Mouse (Mus musculus) left cerebral cortex, postnatal 36 days (tissue): Measurements from ENCODE around the gene Golt1b. TPM values are rescaled to one million over a fixed set of nuclear protein-coding genes. Genes with fewer than 3 reads are reported as not detected.

Source experiments
- DNase-seq, 2 experiments: peaks; one replicate each; pipeline ENCODE4 v3.0.0; 2021 to 2022; ENCODE audit warnings: low spot score in 2 of 2, mixed read lengths in 1 of 2
- intact Hi-C: fragments of 180-260 bp; cut with DNase I; formaldehyde crosslinking; loops from one replicate; pipeline ENCODE4 v1.15.1; 2025
- total RNA-seq, 2 experiments: library from RNA; stranded (reverse); gene quantifications; 2 replicates each; pipeline ENCODE4 v1.2.3; 2021

The Golt1b gene
- total RNA-seq, 2 experiments from 2014 or later: 33.1 to 34.1 TPM

DNA sequence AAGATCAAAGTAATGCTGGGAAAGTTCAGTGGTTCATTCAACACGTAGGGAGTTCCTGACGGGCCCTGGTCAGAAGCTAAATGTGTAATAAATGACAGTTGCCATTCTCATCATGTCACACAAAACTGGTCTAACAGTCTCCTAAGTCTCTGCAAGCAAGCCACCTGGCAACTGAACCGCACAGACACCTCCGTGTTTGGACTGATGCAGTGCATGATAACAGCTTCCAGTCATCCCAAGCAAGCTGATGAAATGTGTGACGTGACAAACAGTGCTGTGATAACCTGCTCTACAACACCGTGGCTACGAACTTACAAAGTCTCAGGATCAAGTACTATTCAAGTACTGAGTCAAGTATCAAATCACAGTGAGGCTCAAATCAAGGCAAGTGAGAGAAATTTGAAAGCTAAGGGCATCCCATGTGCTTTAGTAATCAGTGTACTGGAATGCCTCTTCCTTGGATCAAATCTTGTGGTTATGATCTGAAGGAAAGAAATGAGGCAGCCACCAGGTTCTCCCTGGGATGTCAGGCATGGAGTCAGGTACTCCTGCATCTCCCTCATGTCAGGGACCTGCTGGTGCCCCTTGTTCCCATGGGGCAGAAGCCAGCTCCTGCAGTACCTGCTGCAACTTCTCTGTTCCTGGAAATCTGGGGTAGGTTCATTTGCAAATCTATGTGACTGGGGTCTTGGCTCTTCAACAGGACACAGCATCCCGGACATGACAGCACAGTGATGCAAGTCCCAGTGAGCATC, 8.3 kb upstream of the Golt1b start:
- no peak for DNase-seq
- intact Hi-C loops: no loop called here

DNA sequence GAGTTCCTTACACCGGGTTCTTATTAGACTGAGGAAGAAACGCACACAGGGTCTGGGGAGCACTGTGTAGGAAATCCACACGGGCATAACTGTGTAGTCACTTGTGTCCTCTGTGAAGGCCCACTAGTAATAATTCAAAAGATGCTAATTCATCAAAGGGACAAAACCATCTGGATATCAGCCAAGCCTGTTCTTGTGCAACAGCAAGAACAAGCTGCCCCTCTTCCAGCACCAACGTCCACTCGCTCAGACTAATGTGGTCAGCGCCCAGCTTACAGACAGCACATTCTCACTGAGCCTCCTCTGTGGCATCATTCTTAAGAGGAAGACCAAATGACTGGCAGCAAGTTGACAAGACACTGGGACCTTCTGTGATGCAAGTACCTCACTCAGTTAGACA, 7.1 kb upstream of the Golt1b start:
- DNase-seq: no peak
- intact Hi-C loops: loop anchor here (10.0 kb wide), 1 partner anchor 365 kb away; no protein-coding TSS in a partner anchor

DNA sequence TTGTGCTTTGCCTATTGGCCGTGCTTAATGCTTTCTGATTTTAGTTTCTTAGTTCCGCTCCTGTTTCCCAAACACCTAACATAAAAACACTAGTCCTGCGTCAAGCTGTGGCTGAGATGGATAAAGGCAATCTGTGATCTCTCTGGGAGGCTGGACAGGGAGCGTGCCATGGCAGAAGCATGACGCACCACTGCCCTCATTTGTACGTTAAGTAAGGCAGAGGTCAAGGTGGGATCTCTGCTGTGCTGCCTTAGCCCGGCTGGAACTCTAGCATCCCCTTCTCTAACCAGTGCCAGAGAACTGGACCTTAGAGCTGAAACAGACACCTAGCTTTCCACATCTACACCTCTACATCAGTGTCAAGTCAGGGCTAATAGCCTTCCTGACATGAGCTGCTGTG, 5.4 kb upstream of the Golt1b start:
- intact Hi-C loops: loop anchor here (10.0 kb wide), 1 partner anchor 363 kb away; no protein-coding TSS in a partner anchor
- DNase-seq: no peak

DNA sequence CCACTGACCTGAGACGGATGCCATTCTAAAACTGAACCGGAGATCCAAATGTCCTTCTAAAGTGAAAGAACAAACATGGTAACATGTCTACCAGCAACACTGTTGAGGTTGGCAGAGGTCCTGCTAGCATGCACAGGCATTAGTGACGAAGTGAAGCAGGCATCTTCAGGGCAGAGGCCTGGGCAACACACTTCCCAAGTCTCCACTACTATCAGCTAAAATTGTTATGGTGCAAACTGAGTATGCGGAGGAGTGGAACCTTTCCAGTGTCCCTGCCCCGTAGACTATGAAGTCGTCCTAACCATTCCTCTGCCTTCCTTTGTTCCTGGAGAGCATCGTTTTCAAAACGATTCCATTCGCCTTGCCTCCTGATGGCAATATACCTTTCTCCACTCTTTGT, 2.5 kb upstream of the Golt1b start:
- no peak for DNase-seq
- intact Hi-C loops: loop anchor here (10.0 kb wide), 1 partner anchor 360 kb away; no protein-coding TSS in a partner anchor

DNA sequence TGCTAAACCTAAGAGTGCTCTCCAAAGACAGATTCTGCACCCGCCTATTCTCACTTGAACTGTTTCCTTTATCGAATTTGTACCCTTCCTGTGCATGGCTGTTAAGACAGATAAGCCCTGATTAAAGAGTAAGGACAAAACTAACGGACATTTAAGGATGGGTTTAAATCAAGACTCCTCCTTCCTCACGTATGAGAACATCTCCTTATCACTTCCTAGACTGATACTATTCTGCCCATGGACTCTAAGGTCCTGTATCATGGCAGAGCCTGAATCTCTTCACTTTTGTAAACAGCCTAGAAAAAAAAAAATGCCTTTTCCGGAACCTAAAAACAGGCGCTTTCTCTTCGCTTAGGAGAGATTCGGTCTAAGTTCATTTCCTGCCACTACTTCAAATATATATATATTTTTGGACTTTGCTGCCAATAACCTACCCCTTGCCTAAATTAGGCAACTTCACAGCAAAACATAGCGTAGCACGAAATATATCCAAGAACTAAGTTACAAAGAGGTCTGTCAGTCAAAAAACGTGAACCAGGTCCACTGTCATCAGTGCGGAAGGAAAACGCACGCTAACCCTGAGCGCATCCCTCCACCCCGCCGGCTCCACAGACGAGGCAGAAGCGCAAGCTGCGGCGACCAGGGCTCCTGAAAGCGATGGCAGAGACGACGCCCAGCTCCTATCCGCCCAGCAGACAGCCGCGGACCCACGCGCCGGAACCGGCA, 573 bp upstream of the Golt1b start:
- DNase-seq: no peak

DNA sequence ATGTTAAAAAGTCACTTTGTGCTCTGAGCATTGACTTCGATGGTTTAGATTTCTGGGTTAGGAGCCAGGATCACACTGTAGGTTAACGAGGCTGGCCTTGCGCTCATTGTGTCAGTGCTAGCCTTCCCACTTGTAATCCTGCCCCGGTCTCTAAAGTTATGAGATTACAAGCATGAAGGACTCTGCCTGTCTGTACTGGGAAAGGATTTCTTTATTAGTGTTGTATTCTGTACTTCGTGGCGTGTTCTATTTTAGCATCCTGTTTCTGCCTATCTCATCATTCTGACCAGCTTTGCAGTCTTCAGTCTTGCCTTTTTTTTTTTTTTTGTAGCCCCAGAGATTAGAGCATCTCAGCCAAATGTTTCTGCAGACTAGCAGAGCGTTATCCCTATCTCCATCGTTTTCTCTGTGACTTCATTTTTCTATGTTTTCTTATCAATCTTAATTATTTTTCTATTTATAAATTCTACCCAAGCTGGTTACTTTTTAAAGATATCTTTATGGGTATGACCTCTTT, 792 bp downstream of the Golt1b start:
- intact Hi-C loops: loop anchor here (2.0 to 10.0 kb wide), 3 partner anchors 41 to 357 kb away; partner anchors contain the start of genes Ldhb and Pyroxd1
- no peak for DNase-seq

More for the DNA sequence above, 573 bp upstream of the Golt1b start:
- intact Hi-C loops: loop anchor here (2.0 to 10.0 kb wide), 3 partner anchors 39 to 358 kb away; partner anchors contain the start of genes Ldhb and Pyroxd1

DNA sequence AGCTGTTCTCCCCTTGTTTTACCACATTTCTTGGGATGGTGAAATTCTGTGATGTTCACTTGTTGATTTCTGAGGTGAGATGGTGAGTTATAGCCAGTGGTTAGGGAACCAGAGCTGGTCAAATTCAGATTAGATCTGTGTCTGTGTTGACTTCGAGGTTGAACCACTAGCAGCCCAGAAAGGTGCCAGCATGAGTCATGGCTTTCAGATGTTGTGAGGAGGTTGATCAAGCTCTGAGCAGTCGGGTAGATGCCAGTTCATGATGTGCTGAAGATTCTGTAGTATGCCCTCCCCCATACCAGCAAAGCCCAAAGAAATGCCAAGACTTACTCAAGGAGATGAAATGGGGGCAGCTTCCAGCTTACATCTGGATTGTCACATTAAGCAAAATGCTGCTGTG, 2.1 kb downstream of the Golt1b start:
- intact Hi-C loops: loop anchor here (5.0 to 10.0 kb wide), 2 partner anchors 42 to 356 kb away; partner anchors contain the start of gene Pyroxd1
- no peak for DNase-seq

DNA sequence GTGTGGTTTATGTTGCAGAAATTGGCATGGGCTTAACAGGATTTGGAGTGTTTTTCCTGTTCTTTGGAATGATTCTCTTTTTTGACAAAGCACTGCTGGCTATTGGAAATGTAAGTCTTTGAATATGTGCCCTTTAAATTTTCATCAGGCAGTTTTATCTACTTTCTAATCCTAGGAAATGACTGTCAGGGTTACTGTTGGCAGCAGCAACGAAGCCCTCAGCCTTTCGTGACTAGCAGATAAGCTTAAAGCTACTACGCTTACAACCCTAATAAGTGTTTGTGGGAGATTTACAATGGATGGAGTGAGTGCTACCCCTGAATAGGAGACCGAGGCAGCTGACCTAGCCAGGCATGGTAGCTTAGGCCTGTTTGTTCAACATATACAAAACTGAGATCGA, 5.3 kb downstream of the Golt1b start:
- DNase-seq: no peak
- intact Hi-C loops: no loop called here

DNA sequence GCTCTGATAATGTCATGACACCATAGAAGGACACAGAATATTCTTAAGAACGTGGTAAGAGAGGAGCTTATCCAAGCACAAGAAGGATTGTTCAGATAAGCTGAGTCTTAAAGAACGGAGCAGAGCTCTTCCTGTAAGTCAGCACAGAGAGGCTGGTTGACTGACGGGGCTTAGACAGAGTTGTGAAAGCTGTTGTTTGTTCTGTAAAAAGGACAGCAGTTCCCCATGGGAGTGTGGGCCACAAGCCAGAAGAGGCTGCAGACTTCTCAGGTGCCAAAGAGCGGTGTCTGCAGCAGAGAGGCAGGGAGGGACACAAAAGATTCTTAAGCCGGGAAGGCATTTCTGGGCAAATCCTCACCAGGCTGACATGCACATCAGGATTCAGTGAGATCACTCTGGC, 7.6 kb downstream of the Golt1b start:
- peak in 1 of 2 experiments; percentile 11 for DNase-seq
- intact Hi-C loops: no loop called here

DNA sequence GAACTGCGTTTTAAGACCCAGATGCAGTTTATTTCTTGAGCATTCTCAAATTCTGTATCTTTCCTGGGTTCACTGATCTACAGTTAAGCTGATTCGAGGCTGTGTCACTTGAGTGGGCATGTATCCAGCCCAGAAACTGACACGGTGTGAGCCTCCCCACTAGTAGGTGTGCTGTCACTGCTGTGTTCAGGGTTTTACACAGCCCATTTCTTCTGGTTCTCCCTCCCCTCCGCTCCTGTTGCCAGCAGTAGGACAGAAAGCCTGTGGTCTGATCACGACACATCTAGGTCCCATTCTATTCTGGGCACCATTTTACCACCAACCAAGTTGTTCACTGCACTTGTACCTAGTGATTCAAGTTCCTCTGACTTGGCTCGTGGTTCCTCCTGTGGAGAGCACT, 8.7 kb downstream of the Golt1b start:
- DNase-seq: no peak

DNA sequence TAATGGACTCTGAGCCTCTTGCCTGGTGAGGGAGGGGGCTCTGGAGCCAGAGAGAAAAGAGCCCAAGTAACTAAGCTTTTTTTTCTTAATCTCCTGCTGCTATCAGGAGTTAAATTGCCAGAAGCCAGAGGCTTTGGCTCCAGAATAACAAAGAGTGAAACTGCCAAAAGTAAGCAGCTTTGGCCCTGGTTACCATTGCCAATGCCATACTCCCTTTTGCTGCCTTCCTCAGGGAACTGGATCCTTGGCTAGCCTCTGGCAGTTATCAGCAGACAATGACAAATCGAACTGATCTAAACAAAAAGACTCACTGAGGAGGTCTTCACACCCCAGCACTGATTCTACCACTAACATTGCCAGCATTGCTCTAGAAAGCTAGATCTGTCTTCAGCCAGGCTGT, 24.1 kb downstream of the Golt1b start:
- intact Hi-C loops: no loop called here
- DNase-seq: no peak

More for the DNA sequence above, 8.7 kb downstream of the Golt1b start:
- intact Hi-C loops: no loop called here

DNA sequence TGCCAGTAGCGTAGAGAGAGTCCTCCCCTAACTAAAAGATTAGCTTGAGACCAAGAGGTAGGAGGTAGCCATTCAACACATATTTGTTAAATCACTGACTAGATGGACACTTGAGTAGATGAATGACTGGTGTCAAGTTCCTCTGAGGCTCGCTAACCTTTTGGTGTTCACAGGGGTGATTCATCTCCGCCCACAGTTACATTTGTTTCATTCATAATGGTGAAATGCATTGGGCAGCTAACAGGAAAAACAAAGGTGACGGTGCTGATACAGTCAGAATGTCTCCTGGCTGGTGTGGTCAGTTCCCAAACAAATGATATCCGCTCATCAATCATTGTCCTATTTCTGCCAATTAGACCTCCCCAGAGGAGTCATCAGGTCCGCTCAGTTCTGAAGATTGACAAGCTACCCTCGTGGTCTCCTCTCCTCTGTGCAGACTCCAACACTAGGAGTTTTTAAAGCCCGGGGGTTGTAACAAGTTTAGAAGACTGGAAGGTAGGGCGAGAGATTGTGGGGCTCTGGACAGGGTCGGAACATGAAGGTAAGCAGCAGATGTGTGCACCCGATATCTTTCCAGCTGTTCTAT, 26.0 kb downstream of the Golt1b start, which contains the start of gene Spx:
Spx (plus strand) TSS at position 536 of the 586 bp plus-strand sequence.
- intact Hi-C loops: no loop called here
- no peak for DNase-seq

DNA sequence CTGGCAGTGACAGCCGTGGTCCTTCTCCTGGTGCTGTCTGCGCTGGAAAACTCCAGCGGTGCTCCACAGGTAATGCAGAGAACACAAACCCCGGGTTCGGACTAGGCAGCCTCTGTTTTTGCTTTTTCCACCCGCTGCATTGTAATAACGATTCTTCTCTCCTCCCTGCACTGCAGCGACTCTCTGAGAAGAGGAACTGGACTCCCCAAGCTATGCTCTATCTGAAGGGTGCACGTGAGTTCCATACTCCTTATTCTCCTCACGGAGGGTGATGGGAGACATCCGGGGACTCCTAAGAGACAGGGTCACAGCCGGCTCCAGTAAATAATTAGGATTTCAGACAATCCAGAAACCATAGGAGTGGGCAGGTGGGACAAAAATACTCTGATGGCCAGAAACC, 26.8 kb downstream of the Golt1b start:
- DNase-seq: no peak
- intact Hi-C loops: no loop called here

DNA sequence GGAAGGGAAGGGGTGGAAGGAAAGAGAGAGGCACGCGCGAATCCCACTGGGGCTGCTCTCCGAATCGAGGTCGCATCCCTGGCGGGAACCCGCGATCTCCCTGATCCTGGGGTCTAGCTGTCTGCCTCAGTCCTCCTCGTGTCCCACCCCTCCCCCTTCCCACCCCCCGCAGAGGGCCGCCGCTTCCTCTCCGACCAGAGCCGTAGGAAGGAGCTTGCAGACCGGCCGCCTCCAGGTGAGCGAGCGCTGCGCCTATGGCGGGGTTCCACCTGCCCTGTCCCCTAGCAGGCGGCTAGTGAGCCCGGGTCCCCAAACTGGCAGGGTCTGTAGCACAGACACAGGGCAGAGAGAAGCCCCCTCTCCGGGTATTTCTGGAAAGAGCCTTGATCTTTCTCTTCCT, 27.6 kb downstream of the Golt1b start:
- no peak for DNase-seq
- intact Hi-C loops: no loop called here

DNA sequence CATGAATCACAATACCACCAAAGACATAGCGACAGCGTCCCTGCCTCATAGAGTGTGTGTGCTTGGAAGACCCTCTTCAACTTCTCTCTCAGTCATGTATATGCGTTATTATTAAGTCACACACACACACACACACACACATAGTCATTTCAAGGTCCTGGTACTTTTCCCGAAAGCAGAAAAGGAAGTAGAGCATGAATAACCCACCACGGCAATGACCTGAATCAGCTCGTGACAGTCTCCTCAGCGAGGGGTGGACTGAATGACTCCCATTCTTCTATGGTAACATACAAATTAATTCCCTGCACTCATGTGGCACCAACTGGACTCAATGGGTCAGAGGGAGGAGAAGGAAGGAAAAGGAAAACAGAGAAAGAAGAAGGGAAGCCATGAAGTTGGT, 38.0 kb downstream of the Golt1b start:
- no peak for DNase-seq
- intact Hi-C loops: no loop called here

DNA sequence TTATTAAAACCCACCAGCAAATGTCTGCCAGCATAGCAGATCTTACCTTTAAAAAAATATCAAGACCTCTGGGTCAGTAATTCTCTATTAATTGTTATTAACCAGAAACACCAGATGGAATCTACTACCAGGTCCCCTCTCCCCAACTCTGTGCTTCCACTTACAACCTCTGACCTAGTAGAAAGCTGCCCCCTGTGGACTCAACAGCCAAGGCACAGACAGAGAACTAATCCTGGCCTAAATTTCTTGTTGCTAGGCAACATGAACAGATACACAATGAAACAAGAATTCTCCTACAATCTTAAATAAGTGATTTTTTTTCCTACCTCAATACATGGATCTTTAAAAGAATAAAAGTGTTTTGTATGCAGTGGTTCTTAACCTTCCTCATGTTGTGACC, 42.1 kb downstream of the Golt1b start:
- DNase-seq: no peak
- intact Hi-C loops: no loop called here

DNA sequence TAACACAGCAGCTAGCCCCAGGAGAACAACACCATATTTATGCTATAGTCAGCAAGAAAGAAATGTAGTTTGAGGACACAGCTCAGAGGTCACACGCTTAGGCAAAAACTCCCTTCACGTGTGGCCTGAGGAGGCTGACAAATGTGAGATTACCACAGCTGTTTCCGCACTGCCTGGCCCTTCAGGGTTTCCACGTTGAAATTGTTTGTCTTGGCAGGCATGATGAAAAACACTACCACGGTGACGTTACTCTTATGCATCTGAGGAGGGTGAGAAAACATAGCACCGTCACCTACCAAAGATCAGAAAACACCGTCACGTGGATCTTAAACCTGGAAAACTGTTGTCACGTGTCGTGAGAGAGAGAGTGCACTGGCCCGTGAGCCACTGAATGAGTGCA, 64.4 kb downstream of the Golt1b start:
- DNase-seq: no peak
- intact Hi-C loops: no loop called here

DNA sequence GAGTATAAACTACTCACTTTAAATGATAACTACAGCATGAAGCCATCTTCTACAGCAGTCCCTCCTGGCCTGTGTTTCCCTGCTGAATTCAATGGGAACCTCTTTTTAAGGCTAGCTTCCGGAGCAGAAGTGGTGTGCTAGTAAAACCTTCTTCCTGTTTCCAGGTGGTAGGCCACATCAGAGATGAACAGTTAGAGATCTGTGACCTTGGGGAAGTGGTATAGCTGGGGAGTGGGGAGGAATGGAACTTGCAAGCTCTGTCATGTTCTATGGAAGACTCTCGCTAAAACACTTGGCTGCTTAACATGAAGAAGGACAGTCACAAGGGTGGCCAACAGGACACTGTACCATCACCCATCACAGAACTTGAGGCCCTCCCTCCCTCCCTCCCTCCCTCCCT, 66.3 kb downstream of the Golt1b start:
- no peak for DNase-seq
- intact Hi-C loops: no loop called here
